Mouse (Mus musculus) CH12.LX (cell line): Measurements from ENCODE around the gene Stxbp1.

Source experiments
- CTCF ChIP-seq, 2 experiments: IDR thresholded peaks in 1 of 2; conservative IDR thresholded peaks in 1 of 2; 2 replicates each; pipeline ENCODE4 v1.5.1; 2011 to 2012; ENCODE audit warnings: low read depth in 2 of 2, low read length in 2 of 2, improper control_type of control experiment in 1 of 2, inconsistent platforms in 1 of 2, mild to moderate bottlenecking in 1 of 2, moderate library complexity in 1 of 2
- HCFC1 ChIP-seq: IDR thresholded peaks from 2 replicates; pipeline ENCODE4 v1.6.1; 2012; ENCODE audit warnings: low read depth, mild to moderate bottlenecking, inconsistent platforms, low read length, improper control_type of control experiment
- ZKSCAN1 ChIP-seq: IDR thresholded peaks from 2 replicates; pipeline ENCODE4 v1.6.1; 2012; ENCODE audit warnings: low read depth, inconsistent platforms, low read length, improper control_type of control experiment, borderline replicate concordance

- TF ChIP-seq CTCF (conservative IDR thresholded peaks at IDR 0.05 in 1 of 2, IDR thresholded peaks at IDR 0.05 in 1 of 2; ENCODE audit: low read depth in 2 of 2, low read length in 2 of 2) (no peak), ZKSCAN1 (no peak), HCFC1 (no peak)
Measured at GRCm38 (mm10) chr2:32798251-32798962, 48.6 kb downstream of the Stxbp1 start.
